Mouse (Mus musculus): Measurements from ENCODE around the gene Trappc13. TPM values are rescaled to one million over a fixed set of nuclear protein-coding genes. Genes with fewer than 3 reads are reported as not detected.

Gene Trappc13
- polyA plus RNA-seq, 1 experiment: 79.0 TPM

- Histone ChIP-seq H3K9ac (ENCODE audit: low read depth, poor library complexity, severe bottlenecking) (peak overlapping the region; percentile 56), H3K4me1 (ENCODE audit: control insufficient read depth, insufficient read depth, low read length) (no peaks in the 10 kb centered on the region), H3K27ac (ENCODE audit: insufficient read depth, low read length) (no peak overlapping the region), H3K9me3 (replicated peaks; ENCODE audit: control insufficient read depth, insufficient read depth, low read length, poor library complexity, severe bottlenecking) (no peaks in the 10 kb centered on the region), H3K36me3 (ENCODE audit: control insufficient read depth, insufficient read depth, low read length, poor library complexity, severe bottlenecking) (no peaks in the 10 kb centered on the region), H3K27me3 (ENCODE audit: control insufficient read depth, insufficient read depth, low read length, poor library complexity, severe bottlenecking) (no peaks in the 10 kb centered on the region), H3K4me3 (ENCODE audit: low read depth, low read length) (peak overlapping the region; percentile 73)
- TF ChIP-seq CTCF (IDR thresholded peaks at IDR 0.05; ENCODE audit: low read depth, low read length) (no peak), POLR2A (IDR thresholded peaks at IDR 0.05; ENCODE audit: insufficient read depth, low read length) (no peak), EP300 (IDR thresholded peaks at IDR 0.05; ENCODE audit: insufficient read depth, low read depth, low read length) (no peak)
Measured at GRCm38 (mm10) chr13:104110526-104110925, 67.7 kb downstream of the Trappc13 start.

GRCm38 (mm10) chr13:104109816-104110521 lies 68.3 kb downstream of the Trappc13 start:
- peak overlapping the region; percentile 56 for H3K9ac ChIP-seq (ENCODE audit: low read depth, poor library complexity, severe bottlenecking)
- H3K4me3 ChIP-seq (ENCODE audit: low read depth, low read length): peak overlapping the region; percentile 73
- TF ChIP-seq POLR2A (IDR thresholded peaks at IDR 0.05; ENCODE audit: insufficient read depth, low read length) (no peak), EP300 (IDR thresholded peaks at IDR 0.05; ENCODE audit: insufficient read depth, low read depth, low read length) (no peak), CTCF (IDR thresholded peaks at IDR 0.05; ENCODE audit: low read depth, low read length) (no peak)
- no peaks in the 10 kb centered on the region for H3K27me3 ChIP-seq (ENCODE audit: control insufficient read depth, insufficient read depth, low read length, poor library complexity, severe bottlenecking)
- H3K36me3 ChIP-seq (ENCODE audit: control insufficient read depth, insufficient read depth, low read length, poor library complexity, severe bottlenecking): no peaks in the 10 kb centered on the region
- H3K27ac ChIP-seq (ENCODE audit: insufficient read depth, low read length): no peak overlapping the region
- no peaks in the 10 kb centered on the region for H3K9me3 ChIP-seq (replicated peaks; ENCODE audit: control insufficient read depth, insufficient read depth, low read length, poor library complexity, severe bottlenecking)
- H3K4me1 ChIP-seq (ENCODE audit: control insufficient read depth, insufficient read depth, low read length): no peaks in the 10 kb centered on the region

DNA sequence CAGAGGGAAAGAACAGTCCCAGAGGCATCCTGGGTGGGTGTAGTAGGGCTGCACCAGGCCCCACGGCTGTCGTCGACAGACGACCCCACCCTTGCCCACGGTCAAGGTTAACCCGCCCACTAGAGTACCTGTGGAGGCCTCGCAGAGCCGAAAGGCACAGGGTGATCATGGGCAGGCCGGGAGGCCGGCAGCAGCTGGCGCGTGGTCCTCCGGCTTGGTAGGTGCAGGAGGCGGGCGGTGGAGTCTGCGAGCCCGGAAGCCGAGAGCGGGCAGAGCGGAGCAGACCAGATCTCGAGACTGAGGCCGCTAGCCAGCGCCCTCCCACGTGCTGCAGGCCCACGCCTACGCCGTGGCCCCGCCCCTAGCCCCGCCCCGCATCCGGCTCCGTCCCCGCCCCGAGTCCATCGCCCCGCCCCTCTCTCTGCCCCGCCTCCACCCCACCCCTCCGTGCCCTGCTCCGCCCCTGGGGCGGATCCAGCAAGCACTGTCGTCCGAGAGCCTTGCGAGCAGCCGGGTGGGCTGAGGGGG lies 68.9 kb downstream of the Trappc13 start, which contains the start of the genes Nln and Sgtb:
TSS of gene Nln (minus strand) at position 327 of the 528 bp plus-strand sequence.
TSS of gene Sgtb (plus strand) at position 454 of the 528 bp plus-strand sequence.
- no peak within 1 kb of the TSS for H3K27ac ChIP-seq (ENCODE audit: insufficient read depth, low read length)
- H3K36me3 ChIP-seq (ENCODE audit: control insufficient read depth, insufficient read depth, low read length, poor library complexity, severe bottlenecking): no peaks in the 10 kb centered on the region
- no peaks in the 10 kb centered on the region; the same call in 1 of the 2 replicates for H3K9me3 ChIP-seq (replicated peaks; ENCODE audit: control insufficient read depth, insufficient read depth, low read length, poor library complexity, severe bottlenecking)
- no peaks in the 10 kb centered on the region for H3K4me1 ChIP-seq (ENCODE audit: control insufficient read depth, insufficient read depth, low read length)
- H3K9ac ChIP-seq (ENCODE audit: low read depth, poor library complexity, severe bottlenecking): peak within 1 kb of the TSS; percentile 63
- no peak for TF ChIP-seq EP300 (IDR thresholded peaks at IDR 0.05; ENCODE audit: insufficient read depth, low read depth, low read length)
- TF ChIP-seq CTCF (IDR thresholded peaks at IDR 0.05; ENCODE audit: low read depth, low read length): no peak
- TF ChIP-seq POLR2A (IDR thresholded peaks at IDR 0.05; ENCODE audit: insufficient read depth, low read length): no peak
- peak within 1 kb of the TSS; percentile 84 for H3K4me3 ChIP-seq (ENCODE audit: low read depth, low read length)
- no peaks in the 10 kb centered on the region for H3K27me3 ChIP-seq (ENCODE audit: control insufficient read depth, insufficient read depth, low read length, poor library complexity, severe bottlenecking)

DNA sequence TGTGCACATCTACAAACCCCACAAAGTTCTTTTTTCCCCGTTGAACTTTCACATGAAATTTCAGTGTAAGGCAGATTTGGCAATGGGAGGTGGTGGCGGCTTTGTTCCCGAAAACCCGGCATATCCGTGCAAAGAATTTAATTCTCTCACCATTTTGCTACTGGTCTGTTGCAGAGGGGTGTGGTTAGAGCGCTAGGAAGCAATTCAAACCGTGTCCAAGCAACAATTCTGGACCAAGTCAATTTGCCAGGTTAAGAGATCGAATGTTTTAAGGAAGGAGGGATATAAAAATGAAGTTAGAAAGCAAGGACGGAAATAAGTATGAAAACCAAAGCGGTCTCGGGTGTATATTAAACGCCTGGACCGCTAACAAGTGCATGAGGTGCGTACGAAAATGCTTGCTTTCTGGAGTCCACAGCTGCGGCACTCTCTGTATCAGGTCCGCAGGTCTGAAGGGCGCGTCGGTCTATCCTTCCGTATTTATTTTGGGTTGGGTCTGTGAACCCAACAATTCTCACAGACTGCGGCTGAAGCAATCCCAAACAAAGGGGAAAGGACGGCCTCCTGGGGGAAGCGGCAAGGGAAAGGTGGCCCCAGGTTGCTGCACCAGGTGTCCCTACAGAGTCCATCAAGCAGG lies 69.5 kb downstream of the Trappc13 start:
- no peaks in the 10 kb centered on the region for H3K27me3 ChIP-seq (ENCODE audit: control insufficient read depth, insufficient read depth, low read length, poor library complexity, severe bottlenecking)
- no peaks in the 10 kb centered on the region for H3K4me1 ChIP-seq (ENCODE audit: control insufficient read depth, insufficient read depth, low read length)
- H3K9me3 ChIP-seq (replicated peaks; ENCODE audit: control insufficient read depth, insufficient read depth, low read length, poor library complexity, severe bottlenecking): peaks cover 5% of the 10 kb centered on the region
- H3K36me3 ChIP-seq (ENCODE audit: control insufficient read depth, insufficient read depth, low read length, poor library complexity, severe bottlenecking): no peaks in the 10 kb centered on the region
- H3K27ac ChIP-seq (ENCODE audit: insufficient read depth, low read length): no peak overlapping the region
- peak overlapping the region; percentile 84 for H3K4me3 ChIP-seq (ENCODE audit: low read depth, low read length)
- TF ChIP-seq EP300 (IDR thresholded peaks at IDR 0.05; ENCODE audit: insufficient read depth, low read depth, low read length) (no peak), CTCF (IDR thresholded peaks at IDR 0.05; ENCODE audit: low read depth, low read length) (no peak), POLR2A (IDR thresholded peaks at IDR 0.05; ENCODE audit: insufficient read depth, low read length) (no peak)
- H3K9ac ChIP-seq (ENCODE audit: low read depth, poor library complexity, severe bottlenecking): peak overlapping the region; percentile 63

- TF ChIP-seq CTCF (IDR thresholded peaks at IDR 0.05; ENCODE audit: low read depth, low read length) (no peak), POLR2A (IDR thresholded peaks at IDR 0.05; ENCODE audit: insufficient read depth, low read length) (no peak), EP300 (IDR thresholded peaks at IDR 0.05; ENCODE audit: insufficient read depth, low read depth, low read length) (no peak)
- no peaks in the 10 kb centered on the region for H3K27me3 ChIP-seq (ENCODE audit: control insufficient read depth, insufficient read depth, low read length, poor library complexity, severe bottlenecking)
Measured at GRCm38 (mm10) chr13:104101606-104102235, 76.5 kb downstream of the Trappc13 start.

More at GRCm38 (mm10) chr13:104101606-104102235, 76.5 kb downstream of the Trappc13 start:
- no peak overlapping the region for H3K4me3 ChIP-seq (ENCODE audit: low read depth, low read length)
- H3K9me3 ChIP-seq (replicated peaks; ENCODE audit: control insufficient read depth, insufficient read depth, low read length, poor library complexity, severe bottlenecking): peaks cover 5% of the 10 kb centered on the region
- no peak overlapping the region for H3K9ac ChIP-seq (ENCODE audit: low read depth, poor library complexity, severe bottlenecking)
- no peaks in the 10 kb centered on the region for H3K36me3 ChIP-seq (ENCODE audit: control insufficient read depth, insufficient read depth, low read length, poor library complexity, severe bottlenecking)
- no peaks in the 10 kb centered on the region for H3K4me1 ChIP-seq (ENCODE audit: control insufficient read depth, insufficient read depth, low read length)
- H3K27ac ChIP-seq (ENCODE audit: insufficient read depth, low read length): no peak overlapping the region

Data from ES-Bruce4 (cell line).